In the genomic region with DNA sequence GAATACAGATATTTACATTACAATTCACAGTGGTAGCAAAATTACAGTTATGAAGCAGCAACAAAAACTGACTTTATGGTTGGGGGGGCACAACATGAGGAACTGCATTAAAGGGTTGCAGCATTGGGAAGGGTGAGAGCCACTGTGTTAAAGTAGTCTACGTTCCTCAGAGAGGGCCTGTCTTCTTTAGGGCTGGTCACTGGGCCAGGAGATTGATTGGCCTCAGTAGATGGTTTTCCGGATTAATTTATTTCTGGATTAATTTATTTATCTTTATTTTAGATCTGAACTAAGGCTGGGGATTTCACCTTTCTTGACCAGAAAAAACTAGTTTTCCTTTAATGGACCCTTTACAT, we compare ENCODE assay signal across 25 mouse cellular contexts.
DNase-seq lines count a peak whose midpoint lies in the region; ATAC-seq and TF ChIP-seq lines count a peak whose summit lies in the region.
"Had no signal": no experiment of that assay in that cellular context is flagged by ENCODE, and none has a peak within 500 bp of the region (broad histone marks: within the 10 kb centered on the region; RNA-seq: fewer than 3 reads in every experiment).

No protein-coding gene starts in this region.

- TF ChIP-seq POLR2A in CH12.LX (IDR thresholded peaks at IDR 0.05; ENCODE audit: low read depth, low read length): no peak

- H3K36me3 ChIP-seq in forebrain, embryonic 12.5 days (replicated peaks): no peaks in the 10 kb centered on the region
- no peaks in the 10 kb centered on the region for H3K36me3 ChIP-seq in forebrain, postnatal 0 days (ENCODE audit: insufficient read depth)
- H3K36me3 ChIP-seq in kidney, embryonic 15.5 days: no peaks in the 10 kb centered on the region
- no peaks in the 10 kb centered on the region for H3K36me3 ChIP-seq in CH12.LX (replicated peaks in 1 of 2; ENCODE audit: control insufficient read depth in 1 of 2, insufficient read depth in 1 of 2, low read length in 1 of 2)
- H3K36me3 ChIP-seq in neural tube, embryonic 12.5 days: no peaks in the 10 kb centered on the region
- H3K36me3 ChIP-seq: embryonic facial prominence, embryonic 13.5 days; limb, embryonic 13.5 days; lung, embryonic 15.5 days; midbrain, embryonic 15.5 days had no signal

- ATAC-seq in forebrain, embryonic 12.5 days (ENCODE audit: low FRiP score): peak; percentile 69; the same call in 1 of the 2 replicates
- no peak for ATAC-seq in forebrain, postnatal 0 days
- ATAC-seq in kidney, embryonic 15.5 days (replicated peaks; ENCODE audit: low FRiP score): no peak
- ATAC-seq in neural tube, embryonic 12.5 days (ENCODE audit: low FRiP score, low read depth): no peak; the same call in 1 of the 2 replicates

- H3K4me2 ChIP-seq in forebrain, embryonic 12.5 days: peak overlapping the region; percentile 36; the same call in 1 of the 2 replicates
- H3K4me2 ChIP-seq in forebrain, postnatal 0 days (ENCODE audit: low read depth): no peak overlapping the region
- H3K4me2 ChIP-seq in kidney, embryonic 15.5 days: peak overlapping the region; percentile 36; the same call in 1 of the 2 replicates
- peak overlapping the region; percentile 50 for H3K4me2 ChIP-seq in CH12.LX (ENCODE audit: insufficient read depth, low read depth, poor library complexity, severe bottlenecking)
- peak overlapping the region; percentile 27; the same call in 1 of the 2 replicates for H3K4me2 ChIP-seq in neural tube, embryonic 12.5 days (replicated peaks)
- H3K4me2 ChIP-seq: limb, embryonic 13.5 days; liver, embryonic 11.5 days; lung, embryonic 15.5 days had no signal

- in situ Hi-C loops in CH12.LX (cut with MboI; ENCODE audit: low pct_ligation_motif_present, low pct_unique_long_range_greater_than_20kb, low sequenced_read_pairs): no loop called here

- no peak for TF ChIP-seq EP300 in CH12.LX (IDR thresholded peaks at IDR 0.05; ENCODE audit: low read length)

- TF ChIP-seq RAD21 in CH12.LX (IDR thresholded peaks at IDR 0.05; ENCODE audit: low read depth, low read length): no peak

- H3K4me1 ChIP-seq in forebrain, embryonic 12.5 days: peaks cover 24% of the 10 kb centered on the region
- H3K4me1 ChIP-seq in forebrain, postnatal 0 days (ENCODE audit: insufficient read depth): peaks cover 4% of the 10 kb centered on the region; the same call in 1 of the 2 replicates
- H3K4me1 ChIP-seq in kidney, embryonic 15.5 days: peaks cover 21% of the 10 kb centered on the region
- H3K4me1 ChIP-seq in CH12.LX (ENCODE audit: control insufficient read depth in 1 of 2, insufficient read depth in 2 of 2): peaks cover 2 to 14% of the 10 kb centered on the region in 2 experiments; a peak in 2 of 4 replicates
- peaks cover 3% of the 10 kb centered on the region; the same call in 1 of the 2 replicates for H3K4me1 ChIP-seq in neural tube, embryonic 12.5 days
- H3K4me1 ChIP-seq: lung, embryonic 15.5 days had no signal

- peaks cover 22% of the 10 kb centered on the region; the same call in 1 of the 2 replicates for H3K27me3 ChIP-seq in forebrain, embryonic 12.5 days
- no peaks in the 10 kb centered on the region for H3K27me3 ChIP-seq in forebrain, postnatal 0 days (ENCODE audit: insufficient read depth, low read length)
- 0 out of 2 replicates have a peak, but pooled peaks cover 5% of the 10 kb centered on the region for H3K27me3 ChIP-seq in kidney, embryonic 15.5 days
- no peaks in the 10 kb centered on the region for H3K27me3 ChIP-seq in CH12.LX (replicated peaks)
- no peaks in the 10 kb centered on the region for H3K27me3 ChIP-seq in neural tube, embryonic 12.5 days (replicated peaks)
- H3K27me3 ChIP-seq: limb, embryonic 13.5 days; lung, embryonic 15.5 days; megakaryocyte, embryonic 14.5 days; midbrain, embryonic 15.5 days had no signal

- no peak for DNase-seq in forebrain, postnatal 0 days
- DNase-seq in kidney, postnatal 36 days: no peak
- DNase-seq in CH12.LX (ENCODE audit: extremely low read depth): no peak
- no peak for DNase-seq in thymus, postnatal 14 days
- no peak for DNase-seq in embryo, embryonic 10 days (ENCODE audit: low spot score)
- DNase-seq: adrenal gland, postnatal 25 days; cerebellum, adult 11-12 months; cerebellum, adult 9-11 months; gastrocnemius, postnatal 14 days; heart, postnatal 14 days; lung, postnatal 4 days; right cerebral cortex, adult 18-20 months; spleen, adult 18-20 months; thymus, postnatal 25 days had no signal

- no peaks in the 10 kb centered on the region for H3K79me2 ChIP-seq in CH12.LX (replicated peaks; ENCODE audit: control insufficient read depth, extremely low read depth, insufficient read depth, poor library complexity, severe bottlenecking)

- H3K9ac ChIP-seq in forebrain, embryonic 12.5 days: no peak overlapping the region
- H3K9ac ChIP-seq in forebrain, postnatal 0 days: no peak overlapping the region
- H3K9ac ChIP-seq in kidney, embryonic 15.5 days: no peak overlapping the region
- H3K9ac ChIP-seq in CH12.LX (ENCODE audit: insufficient read depth, low read depth): no peak overlapping the region
- no peak overlapping the region for H3K9ac ChIP-seq in neural tube, embryonic 12.5 days
- H3K9ac ChIP-seq: embryonic facial prominence, embryonic 13.5 days; limb, embryonic 13.5 days; lung, embryonic 15.5 days; midbrain, embryonic 15.5 days had no signal

- H3K4me3 ChIP-seq in forebrain, embryonic 12.5 days (replicated peaks): no peak overlapping the region
- H3K4me3 ChIP-seq in forebrain, postnatal 0 days (ENCODE audit: low read depth, low read length): no peak overlapping the region
- H3K4me3 ChIP-seq in kidney, embryonic 15.5 days (replicated peaks): no peak overlapping the region
- H3K4me3 ChIP-seq in CH12.LX (replicated peaks in 1 of 3; ENCODE audit: low read depth in 2 of 3, low read length in 2 of 3, poor library complexity in 1 of 3): no peak overlapping the region
- no peak overlapping the region for H3K4me3 ChIP-seq in neural tube, embryonic 12.5 days
- H3K4me3 ChIP-seq: embryonic facial prominence, embryonic 13.5 days; layer of hippocampus, adult 2 months; left cerebral cortex, adult 2 months; limb, embryonic 13.5 days; lung, embryonic 15.5 days; megakaryocyte, embryonic 14.5 days; midbrain, embryonic 15.5 days had no signal

- no peak overlapping the region for H3K27ac ChIP-seq in forebrain, embryonic 12.5 days
- H3K27ac ChIP-seq in forebrain, postnatal 0 days (ENCODE audit: low read depth, low read length): no peak overlapping the region
- peak overlapping the region; percentile 27; the same call in 1 of the 2 replicates for H3K27ac ChIP-seq in kidney, embryonic 15.5 days
- H3K27ac ChIP-seq in CH12.LX (ENCODE audit: insufficient read depth, low read depth): no peak overlapping the region
- no peak overlapping the region for H3K27ac ChIP-seq in neural tube, embryonic 12.5 days
- H3K27ac ChIP-seq: embryonic facial prominence, embryonic 13.5 days; layer of hippocampus, adult 2 months; left cerebral cortex, adult 2 months; limb, embryonic 13.5 days; midbrain, embryonic 15.5 days had no signal

- no peak for TF ChIP-seq CTCF in forebrain, postnatal 0 days (IDR thresholded peaks at IDR 0.05; ENCODE audit: low read depth)
- TF ChIP-seq CTCF in CH12.LX (conservative IDR thresholded peaks at IDR 0.05 in 1 of 2, IDR thresholded peaks at IDR 0.05 in 1 of 2; ENCODE audit: low read depth in 2 of 2, low read length in 2 of 2): no peak

- dilution Hi-C loops in CH12.LX (cut with MboI; ENCODE audit: extremely low pct_ligation_motif_present, extremely low pct_unique_long_range_greater_than_20kb, low sequenced_read_pairs): no loop called here

- H3K9me3 ChIP-seq in forebrain, embryonic 12.5 days: no peaks in the 10 kb centered on the region
- no peaks in the 10 kb centered on the region for H3K9me3 ChIP-seq in forebrain, postnatal 0 days (ENCODE audit: low read length)
- no peaks in the 10 kb centered on the region for H3K9me3 ChIP-seq in kidney, embryonic 15.5 days (replicated peaks)
- H3K9me3 ChIP-seq in CH12.LX (replicated peaks; ENCODE audit: low read length): no peaks in the 10 kb centered on the region
- H3K9me3 ChIP-seq in neural tube, embryonic 12.5 days: no peaks in the 10 kb centered on the region
- H3K9me3 ChIP-seq: embryonic facial prominence, embryonic 13.5 days; lung, embryonic 15.5 days; megakaryocyte, embryonic 14.5 days; midbrain, embryonic 15.5 days had no signal

- 29% methylated on average over 2 of the region's 2 CpGs for WGBS in forebrain, embryonic 12.5 days
- 41% methylated on average over 2 of the region's 2 CpGs for WGBS in forebrain, postnatal 0 days
- 44% methylated on average over 2 of the region's 2 CpGs for WGBS in kidney, embryonic 15.5 days
- 44% methylated on average over 2 of the region's 2 CpGs for WGBS in neural tube, embryonic 12.5 days

TF ChIP-seq in CH12.LX, 34 proteins besides CTCF, POLR2A, EP300 and RAD21:
- TF ChIP-seq ELF1 (IDR thresholded peaks at IDR 0.05; ENCODE audit: low read depth, low read length): no peak
- TF ChIP-seq ETS1 (conservative IDR thresholded peaks at IDR 0.05; ENCODE audit: low read depth, low read length): no peak
- TF ChIP-seq NELFE (IDR thresholded peaks at IDR 0.05; ENCODE audit: low read depth, low read length): no peak
- no peak for TF ChIP-seq MAZ (IDR thresholded peaks at IDR 0.05; ENCODE audit: low read depth, low read length)
- TF ChIP-seq CHD1 (IDR thresholded peaks at IDR 0.05; ENCODE audit: low read depth, low read length): no peak
- TF ChIP-seq KAT2A (IDR thresholded peaks at IDR 0.05; ENCODE audit: insufficient replicate concordance, low read length): no peak
- no peak for TF ChIP-seq TCF12 (IDR thresholded peaks at IDR 0.05; ENCODE audit: low read depth, low read length)
- TF ChIP-seq UBTF (IDR thresholded peaks at IDR 0.05; ENCODE audit: low read depth, low read length): no peak
- TF ChIP-seq USF1 (IDR thresholded peaks at IDR 0.05; ENCODE audit: low read depth, low read length): no peak
- no peak for TF ChIP-seq MYC (IDR thresholded peaks at IDR 0.05; ENCODE audit: low read depth, low read length)
- TF ChIP-seq E2F4 (IDR thresholded peaks at IDR 0.05; ENCODE audit: insufficient replicate concordance, low read depth, low read length): no peak
- TF ChIP-seq JUN (IDR thresholded peaks at IDR 0.05; ENCODE audit: insufficient read depth, low read depth, low read length): no peak
- TF ChIP-seq PAX5 (IDR thresholded peaks at IDR 0.05; ENCODE audit: low read length): no peak
- TF ChIP-seq HCFC1 (IDR thresholded peaks at IDR 0.05; ENCODE audit: low read depth, low read length): no peak
